Mouse (Mus musculus) adrenal gland, adult 2 months (tissue): ENCODE measurements around the gene Rasgrf1. TPM values are rescaled to one million over a fixed set of nuclear protein-coding genes. Genes with fewer than 3 reads are reported as not detected.

ENCODE experiments used
- polyA plus RNA-seq: library from polyadenylated mRNA; depleted of rRNA; stranded (reverse); fragments of >200 nt; gene quantifications from 2 replicates; pipeline ENCODE4 v1.2.3, GENCODE M21; 2012; rRNA removed
- total RNA-seq, 2 experiments: library from RNA; stranded (reverse); gene quantifications; 2 replicates each; pipeline ENCODE4 v1.2.3; 2021

The Rasgrf1 gene
- total and polyA plus RNA-seq, 3 experiments = 7.6 to 30.9 (median 12.1) TPM

Other genes starting within 250 kb of the Rasgrf1 start
- 10 to 100 TPM; 78.7 to 84.0 TPM for gene Tmed3, start 204.8 kb upstream of the Rasgrf1 start, total RNA-seq
- gene Tmed3, start 204.8 kb upstream of the Rasgrf1 start, polyA plus RNA-seq = 91.2 and 99.7 TPM in 2 replicates
- not detected for gene Ankrd34c, start 171.4 kb upstream of the Rasgrf1 start, total RNA-seq
- gene Ankrd34c, start 171.4 kb upstream of the Rasgrf1 start, polyA plus RNA-seq = not detected in 2 replicates
- gene Ctsh, start 144.2 kb downstream of the Rasgrf1 start, total RNA-seq = 100 to 1,000 TPM; 104 to 199 TPM
- gene Ctsh, start 144.2 kb downstream of the Rasgrf1 start, polyA plus RNA-seq = 30.9 and 34.3 TPM in 2 replicates
- gene Morf4l1, start 204.9 kb downstream of the Rasgrf1 start, total RNA-seq = 100 to 1,000 TPM; 241 to 321 TPM
- 25.4 and 26.1 TPM in 2 replicates for gene Morf4l1, start 204.9 kb downstream of the Rasgrf1 start, polyA plus RNA-seq